Mouse (Mus musculus) mesoderm, embryonic 11.5 days (tissue): ENCODE results near the gene Tnrc6b.
A peak's percentile ranks its signal among the peaks of the same experiment; 100 is the strongest.

Experiments used
- DNase-seq: peaks from one replicate; pipeline ENCODE4 v3.0.0-alpha.2; 2012; ENCODE audit warnings: low read depth, low spot score

Gene Tnrc6b

DNA sequence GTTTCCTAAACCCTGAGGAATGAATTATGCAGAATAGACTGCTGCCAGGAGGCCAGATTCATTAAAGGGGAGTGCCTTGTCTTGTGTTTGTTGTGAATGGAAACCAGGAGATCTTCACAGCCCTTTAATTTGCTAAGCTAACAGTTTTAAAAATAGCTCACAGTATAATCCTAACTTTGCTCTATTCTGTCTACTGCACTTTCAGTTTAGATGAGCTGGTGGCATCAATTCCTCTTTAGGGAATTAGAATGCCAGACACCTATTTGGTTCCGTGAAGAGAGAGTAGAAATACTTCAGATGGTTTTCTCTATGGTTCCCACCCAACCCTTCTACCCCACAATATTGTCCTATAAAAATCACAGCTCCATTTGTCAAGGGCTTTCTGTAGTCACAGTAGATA is 74.6 kb downstream of the Tnrc6b start:
- DNase-seq: no peak

DNA sequence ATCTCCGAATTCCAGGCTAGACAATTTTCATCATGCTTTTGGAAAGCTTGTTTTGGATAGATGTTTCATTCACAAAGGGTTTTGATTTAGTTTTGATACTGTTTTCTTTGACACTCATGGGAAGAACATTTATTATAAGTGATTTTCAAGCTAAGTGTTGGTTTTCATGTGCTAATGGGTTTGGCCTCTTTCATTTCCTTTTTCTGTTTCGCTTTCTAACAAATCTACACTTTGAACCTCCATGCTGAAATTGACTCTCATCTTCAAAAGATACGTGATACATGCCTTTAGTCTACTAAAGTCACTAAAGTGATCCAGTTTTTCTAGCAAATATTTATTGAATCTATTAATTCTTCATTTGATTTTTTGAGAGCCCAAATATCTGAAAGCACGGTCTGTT is 76.6 kb downstream of the Tnrc6b start:
- no peak for DNase-seq

DNA sequence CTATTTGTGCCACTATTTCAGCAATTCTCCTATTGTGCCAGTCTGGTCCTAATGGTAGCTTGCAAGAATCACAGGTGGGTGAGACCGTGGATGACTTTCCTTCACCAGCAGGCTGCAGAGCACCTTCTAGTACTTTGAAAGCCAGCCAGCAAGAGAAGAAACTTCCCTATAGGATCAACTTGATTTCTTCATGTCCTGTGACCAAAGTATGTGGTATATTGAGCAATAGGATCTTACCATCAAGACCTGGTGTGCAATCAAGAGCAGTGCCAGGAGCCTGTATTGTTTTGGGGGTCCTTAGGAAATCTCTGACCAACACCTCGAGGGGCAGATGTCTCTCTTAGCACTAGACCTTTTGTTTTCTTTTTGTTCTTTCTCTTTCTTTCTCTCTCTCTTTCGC is 81.4 kb downstream of the Tnrc6b start:
- DNase-seq: no peak

DNA sequence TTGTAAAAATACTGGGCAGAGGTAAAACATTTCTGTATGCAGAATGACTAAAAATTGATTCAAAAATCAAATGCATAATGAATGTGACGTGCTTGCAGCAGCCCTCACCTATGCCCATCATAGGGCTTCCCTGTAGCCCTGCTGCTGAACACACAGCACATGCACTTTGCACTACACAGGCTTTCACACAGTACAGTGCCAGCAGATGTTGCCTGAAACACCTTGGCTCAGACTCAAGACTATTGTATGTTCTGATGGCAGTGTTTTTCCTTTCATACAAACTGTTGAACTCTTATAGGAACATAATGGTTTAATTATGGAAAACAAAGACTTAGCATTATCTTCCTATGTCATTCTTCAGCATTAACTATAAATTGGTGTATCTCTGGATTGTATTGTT is 84.0 kb downstream of the Tnrc6b start:
- DNase-seq: no peak

DNA sequence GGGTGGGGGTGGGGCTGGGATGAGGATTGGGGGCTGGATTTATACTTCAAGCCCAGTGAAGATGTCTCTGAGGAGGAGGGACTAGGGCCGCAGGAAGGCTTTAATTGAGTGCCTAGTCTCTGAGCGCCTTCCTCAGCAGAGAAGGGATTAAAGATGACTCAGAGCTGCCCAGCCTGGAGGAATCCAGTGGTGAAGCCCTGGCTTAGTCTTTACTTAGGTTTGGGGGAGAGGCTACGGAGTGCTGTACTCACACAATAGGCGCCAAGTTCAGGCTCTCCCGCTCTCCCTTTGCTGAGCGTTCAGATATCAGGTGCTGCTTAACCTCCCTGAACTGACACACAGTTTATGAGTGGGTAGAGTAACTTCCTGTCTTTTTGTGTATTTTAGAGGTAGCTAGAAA is 86.6 kb downstream of the Tnrc6b start:
- DNase-seq: peak; percentile 37

DNA sequence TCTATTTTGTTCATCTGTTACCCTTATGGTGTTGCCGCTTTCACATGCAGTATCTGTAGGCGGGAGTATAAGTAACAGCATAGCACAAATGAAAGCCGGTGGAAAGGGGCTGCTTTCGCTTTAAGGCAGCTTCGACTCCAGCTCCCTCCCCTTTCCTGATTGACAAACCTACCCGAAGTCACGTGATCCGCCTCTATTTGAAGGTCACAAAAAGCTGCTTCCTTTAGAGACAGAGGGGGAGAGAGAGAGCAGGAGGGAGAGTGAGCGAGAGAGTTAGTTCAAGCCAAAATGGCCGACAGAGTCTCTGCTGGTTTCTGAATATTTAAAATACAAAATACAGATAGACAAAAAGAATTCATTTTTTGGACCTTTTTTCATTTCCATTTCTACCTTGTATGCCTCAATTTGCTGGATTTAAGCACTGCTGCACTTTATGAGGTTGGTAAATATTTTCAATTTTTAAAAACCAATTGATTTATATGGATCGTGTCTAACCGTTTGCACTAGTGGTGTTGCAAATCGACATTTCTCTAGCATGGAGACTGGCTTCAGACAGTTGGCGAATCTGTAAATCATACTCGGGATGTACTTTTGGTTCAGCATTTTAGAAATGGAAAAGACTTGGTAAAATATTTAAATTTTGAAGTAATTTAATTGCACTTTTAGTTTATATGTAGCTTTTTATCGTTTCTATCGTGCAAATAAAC is 87.4 kb downstream of the Tnrc6b start:
- DNase-seq: peak; percentile 96

DNA sequence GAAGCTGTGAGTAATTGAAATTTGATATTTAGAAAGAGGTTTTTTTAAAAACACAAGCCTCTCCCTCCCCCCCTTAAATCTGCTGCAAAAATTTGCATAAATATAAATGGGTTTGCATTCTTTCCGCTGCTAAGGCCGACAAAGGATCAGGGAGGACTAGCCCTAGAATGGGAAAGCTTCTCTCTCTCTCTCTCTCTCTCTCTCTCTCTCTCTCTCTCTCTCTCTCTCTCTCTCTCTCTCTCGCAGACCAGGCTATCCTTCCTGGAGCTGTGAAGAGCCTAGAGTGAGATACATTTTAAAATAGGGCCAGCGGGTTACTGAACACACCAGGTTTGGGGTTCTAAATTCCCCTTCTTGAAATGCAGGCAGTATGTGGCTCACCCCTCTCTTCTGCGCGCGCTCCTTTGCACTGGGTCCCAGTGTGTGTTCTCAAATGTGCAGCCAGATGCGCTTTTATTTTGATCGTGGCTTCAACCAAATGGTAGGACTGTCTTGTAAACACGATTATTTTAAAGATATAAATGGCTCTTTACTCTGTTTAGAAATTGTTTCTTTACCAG is 88.0 kb downstream of the Tnrc6b start:
- DNase-seq: peak; percentile 82

DNA sequence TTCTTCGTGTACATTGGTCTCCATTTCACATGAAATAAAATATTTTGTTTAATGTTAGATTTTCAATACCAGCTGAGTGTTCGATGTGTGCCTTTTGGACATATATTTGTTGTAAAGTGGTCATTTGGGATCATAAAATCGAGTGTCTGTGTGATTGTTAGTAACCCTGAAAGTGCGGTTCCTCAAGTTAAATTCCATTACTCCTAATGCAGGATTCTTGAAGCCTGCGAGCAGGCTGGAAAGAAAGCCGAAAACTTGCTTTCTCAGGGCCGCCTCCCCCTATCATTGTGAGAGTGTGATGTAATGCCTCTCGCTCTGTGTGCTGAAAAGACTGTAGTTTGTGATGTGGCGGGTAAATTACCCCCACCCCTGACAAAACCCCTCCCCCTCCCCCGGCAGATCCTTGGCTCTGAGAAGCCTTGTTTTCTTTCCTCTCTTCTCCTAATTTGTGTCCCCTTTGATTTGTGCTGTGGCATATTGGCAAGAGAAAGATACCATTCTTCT is 88.6 kb downstream of the Tnrc6b start:
- peak; percentile 83 for DNase-seq

DNA sequence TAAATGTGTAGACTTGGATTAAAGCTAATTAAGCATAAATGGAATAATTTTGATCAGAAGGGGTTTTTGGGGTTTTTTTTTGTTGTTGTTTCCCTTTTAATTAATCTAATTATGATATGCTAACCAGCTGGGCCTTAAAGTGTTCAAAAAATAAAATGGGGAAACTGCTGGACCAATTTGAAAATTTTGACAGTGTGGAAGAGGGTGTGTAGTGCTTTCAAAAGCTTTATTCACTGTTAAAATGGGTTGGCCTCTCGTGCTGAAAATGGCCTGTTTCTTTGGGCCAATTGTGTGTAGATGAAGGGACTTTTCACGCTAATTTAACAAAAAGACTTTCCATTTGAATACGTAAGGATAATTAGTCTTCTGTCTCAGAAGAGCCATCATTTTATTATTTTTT is 89.1 kb downstream of the Tnrc6b start:
- no peak for DNase-seq

DNA sequence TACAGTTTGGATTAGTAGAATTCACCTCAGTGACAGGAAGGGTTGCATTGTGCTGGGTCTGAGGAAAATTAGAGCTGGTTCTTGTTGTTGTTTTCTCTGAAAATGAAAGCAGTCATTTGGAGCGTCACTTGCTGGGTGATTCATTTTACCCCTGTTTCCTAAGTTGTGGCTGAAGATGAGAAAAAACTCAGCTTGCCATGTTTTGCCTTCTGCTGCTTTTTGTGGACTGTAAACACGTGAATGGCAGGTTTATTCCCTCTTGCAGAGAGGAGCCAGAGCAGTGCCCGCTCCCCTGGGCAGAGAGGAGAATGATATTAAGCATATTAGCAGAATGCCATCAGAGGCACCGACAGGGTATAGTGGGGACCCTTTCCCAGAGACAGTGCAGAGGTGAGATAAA is 89.7 kb downstream of the Tnrc6b start:
- DNase-seq: no peak

DNA sequence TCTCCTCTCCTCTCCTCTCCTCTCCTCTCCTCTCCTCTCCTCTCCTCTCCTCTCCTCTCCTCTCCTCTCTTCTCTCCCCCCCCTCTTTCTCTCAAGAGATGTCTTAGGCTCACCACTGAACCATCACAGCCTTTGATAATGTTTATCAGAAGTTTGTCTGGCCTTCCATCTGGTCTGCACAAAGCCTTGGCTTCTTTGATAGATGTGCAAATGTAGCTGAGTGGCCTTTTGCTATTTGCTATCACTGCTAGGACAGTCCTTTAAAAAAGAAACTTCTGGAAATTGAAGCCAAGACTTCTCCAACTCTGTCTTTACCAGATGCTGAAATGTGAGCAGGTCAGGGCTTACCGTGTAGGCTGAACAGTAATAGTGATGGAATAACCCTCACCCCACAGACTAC is 90.5 kb downstream of the Tnrc6b start:
- DNase-seq: no peak

DNA sequence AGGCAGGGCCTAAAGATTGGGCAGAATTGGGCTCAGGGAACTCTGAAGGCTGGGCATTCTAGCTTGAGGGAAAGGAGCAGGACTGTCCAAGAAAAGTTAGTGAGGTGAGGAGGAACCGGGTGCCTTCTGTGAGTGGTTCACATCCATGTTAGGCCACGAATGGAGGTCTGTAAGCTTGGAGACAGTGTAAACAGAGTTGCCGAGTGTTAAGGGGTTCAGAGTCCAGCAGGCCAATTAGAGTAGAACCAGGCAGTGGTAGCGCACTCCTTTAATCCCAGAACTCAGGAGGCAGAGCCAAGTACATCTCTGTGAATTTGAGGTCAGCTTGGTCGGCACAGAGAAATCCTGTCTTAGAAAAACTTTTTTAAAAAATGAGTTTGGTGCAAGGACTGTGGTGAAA is 96.0 kb downstream of the Tnrc6b start:
- DNase-seq: no peak

DNA sequence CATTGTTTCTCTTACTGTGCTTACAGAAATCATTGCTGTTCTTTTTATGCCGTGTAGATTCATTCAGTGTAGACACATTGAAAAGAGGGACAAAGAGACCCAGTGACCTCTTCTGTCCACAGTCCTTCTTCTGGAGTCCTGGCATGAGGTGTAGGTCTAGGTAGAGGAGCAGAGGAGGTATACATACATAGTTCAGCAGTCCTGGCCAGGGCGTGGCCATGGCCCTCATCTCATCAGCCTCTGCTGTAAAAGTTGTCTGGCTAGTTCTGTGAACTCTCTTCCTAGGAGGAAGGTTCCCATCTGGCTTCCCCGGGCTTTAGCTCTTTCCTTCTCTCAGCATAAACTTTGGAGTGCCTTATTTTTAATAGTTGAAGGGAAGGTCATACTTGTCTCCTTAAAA is 99.1 kb downstream of the Tnrc6b start:
- no peak for DNase-seq

DNA sequence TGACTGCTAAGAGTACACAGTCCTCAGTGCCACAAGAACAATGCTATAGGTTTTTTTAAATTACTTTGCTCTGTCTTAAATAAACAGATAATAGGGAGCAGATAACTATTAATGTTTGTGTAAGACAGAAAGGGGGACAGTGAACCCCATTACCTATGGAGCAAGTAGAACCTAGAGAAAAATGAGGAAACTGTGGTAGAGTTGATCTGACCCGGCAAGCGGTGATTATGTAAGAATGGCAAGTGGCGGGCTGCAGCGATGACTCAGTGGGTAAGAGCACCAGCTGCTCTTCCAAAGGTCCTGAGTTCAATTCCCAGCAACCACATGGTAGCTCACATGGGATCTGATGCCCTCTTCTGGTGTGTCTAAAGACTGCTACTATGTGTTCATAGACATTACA is 101.7 kb downstream of the Tnrc6b start:
- DNase-seq: no peak

DNA sequence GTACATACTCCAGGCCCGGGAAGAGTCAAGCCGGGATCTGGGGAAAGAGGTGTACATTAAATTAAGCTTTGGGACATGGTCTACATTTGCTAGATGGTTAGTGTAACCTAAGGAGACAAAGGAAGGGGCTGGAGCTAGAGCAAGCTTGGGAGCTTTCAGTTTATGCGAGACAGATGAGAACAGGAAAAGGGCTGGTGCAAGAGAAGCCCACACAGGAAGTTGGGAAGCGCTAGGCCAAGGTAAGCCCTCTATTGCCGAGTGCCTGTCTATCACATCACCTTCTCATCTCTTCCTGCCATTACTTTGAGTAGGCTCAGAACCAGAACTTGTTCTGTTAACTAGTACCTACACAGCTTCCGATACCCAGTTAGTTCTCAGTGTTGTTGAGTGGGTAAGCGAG is 103.7 kb downstream of the Tnrc6b start:
- DNase-seq: no peak

DNA sequence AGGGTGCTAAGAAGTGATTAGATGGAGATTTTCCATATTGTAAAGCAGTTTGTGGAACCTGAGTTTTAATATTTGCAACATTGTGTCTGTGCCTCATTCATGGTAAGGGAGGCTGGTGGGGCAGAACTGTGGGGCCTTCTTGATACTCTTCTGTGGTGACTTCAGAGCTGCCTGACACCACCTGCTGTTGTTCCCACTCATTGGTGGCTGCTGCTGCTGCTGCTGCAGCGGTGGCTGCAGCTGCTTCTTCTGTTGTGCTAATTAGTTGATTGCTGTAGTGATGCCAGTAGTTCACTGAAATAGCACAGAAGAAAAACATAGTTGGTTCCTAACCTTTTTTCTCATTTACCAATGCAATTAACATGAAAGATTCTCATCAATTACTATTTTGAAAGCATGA is 111.2 kb downstream of the Tnrc6b start:
- DNase-seq: no peak

DNA sequence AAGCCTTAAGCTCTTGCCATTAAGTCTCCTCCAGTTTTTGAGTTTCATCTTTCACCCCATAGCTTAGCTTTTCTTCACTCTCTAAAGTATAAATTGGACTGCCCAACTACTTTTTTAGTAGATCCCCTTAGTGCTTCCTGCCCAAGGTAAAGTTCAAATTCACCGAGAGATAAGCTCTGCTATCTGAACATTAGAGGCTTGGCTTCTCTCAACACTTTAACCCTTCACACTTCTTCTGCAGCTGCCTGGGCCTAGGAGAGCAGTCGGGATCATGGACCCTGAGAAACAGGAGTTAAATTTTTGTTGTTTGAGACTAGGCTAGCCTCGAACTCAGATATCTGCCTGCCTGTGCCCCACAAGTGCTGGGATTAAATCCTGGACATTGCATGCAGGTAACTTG is 120.1 kb downstream of the Tnrc6b start:
- no peak for DNase-seq

DNA sequence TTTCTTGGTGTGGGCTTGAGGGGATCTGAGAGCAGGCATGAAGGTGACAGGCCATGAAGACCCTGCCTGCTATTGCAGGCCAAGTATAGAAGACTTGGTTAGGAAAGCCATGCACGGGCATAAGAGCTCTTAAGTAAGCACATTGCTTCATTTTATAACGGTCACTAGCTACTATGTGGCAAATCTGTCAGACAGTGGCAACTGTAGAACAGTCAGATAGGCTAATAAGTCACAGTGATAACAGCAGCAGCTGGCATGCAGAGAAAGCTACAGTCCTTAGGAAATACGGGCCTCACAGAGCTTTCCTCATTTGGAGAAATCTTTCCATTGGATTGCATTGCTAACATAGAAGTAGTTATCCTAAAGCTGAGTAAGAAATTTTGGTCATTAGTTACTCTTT is 121.7 kb downstream of the Tnrc6b start:
- DNase-seq: no peak

DNA sequence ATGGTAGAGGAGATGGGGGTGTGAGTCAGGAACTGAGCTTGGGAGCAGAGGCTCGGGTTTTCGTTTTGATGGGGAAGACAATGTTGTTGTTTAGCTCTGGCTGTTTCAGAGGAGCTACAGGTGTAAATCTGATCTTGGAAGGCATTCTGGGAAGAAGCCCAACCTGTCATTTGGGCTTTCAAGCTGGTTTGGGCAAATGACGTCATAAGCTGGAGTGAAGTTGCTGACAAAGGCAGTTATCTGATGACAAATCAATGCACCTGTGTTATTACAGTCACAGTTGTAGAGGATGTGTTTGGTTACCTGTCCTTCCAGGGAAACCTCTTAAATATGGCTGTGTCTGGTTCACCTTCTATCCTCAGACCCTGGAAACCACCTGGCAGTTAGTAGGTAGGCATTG is 125.1 kb downstream of the Tnrc6b start:
- no peak for DNase-seq

DNA sequence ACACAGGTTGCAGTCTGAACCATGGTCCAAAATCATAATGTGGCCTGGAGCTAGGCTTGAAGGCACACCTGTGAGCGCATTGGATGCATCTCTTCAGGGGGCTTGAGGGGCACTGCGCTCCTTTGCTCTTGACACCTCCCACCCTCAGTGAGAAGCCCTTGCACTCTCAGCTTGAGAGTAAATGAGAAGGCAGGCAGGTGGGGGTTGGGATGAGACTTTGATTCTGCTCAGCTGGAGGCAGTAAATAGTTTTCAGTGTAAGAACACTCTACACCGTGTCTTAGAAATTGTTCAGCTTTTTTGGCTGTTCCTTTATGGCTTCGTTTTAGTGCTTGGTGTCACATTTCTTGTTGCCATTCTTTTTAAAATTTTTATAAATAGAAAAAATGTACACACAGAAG is 127.7 kb downstream of the Tnrc6b start:
- DNase-seq: no peak

DNA sequence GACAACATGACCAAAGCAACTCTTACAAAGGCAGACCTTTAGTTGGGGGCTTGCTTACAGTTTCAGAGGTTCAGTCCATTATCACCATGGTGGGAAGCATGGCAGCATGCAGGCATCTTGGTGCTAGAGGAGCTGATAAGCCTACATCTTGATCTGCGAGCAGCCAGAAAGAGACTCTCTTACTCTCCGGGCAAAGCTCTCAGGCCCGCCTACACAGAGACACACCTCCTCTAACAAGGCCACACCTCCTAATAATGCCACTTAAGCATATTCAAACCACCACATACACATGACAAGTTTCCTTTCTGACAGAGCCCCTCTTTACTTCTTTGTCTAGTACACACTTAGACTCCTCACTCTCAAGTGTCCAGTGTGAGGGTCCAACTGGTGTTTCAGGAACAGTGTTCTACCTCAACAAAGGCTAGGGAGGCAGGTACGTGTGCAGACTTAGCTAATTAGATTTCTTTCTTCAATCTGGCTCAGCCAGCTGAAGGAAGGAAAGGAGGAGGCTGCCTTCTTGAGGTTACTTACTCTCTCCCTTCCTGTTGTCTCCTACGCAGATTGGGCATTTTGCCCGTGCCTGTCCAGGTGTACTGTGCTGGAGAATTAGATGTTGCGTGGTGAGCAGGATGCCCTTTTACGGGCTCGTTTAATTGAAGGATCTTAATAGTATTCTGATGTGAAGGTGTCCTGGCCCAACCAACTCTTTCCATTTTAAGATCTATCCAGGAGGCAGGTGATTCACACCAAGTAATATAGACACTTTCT is 128.7 kb downstream of the Tnrc6b start:
- no peak for DNase-seq

DNA sequence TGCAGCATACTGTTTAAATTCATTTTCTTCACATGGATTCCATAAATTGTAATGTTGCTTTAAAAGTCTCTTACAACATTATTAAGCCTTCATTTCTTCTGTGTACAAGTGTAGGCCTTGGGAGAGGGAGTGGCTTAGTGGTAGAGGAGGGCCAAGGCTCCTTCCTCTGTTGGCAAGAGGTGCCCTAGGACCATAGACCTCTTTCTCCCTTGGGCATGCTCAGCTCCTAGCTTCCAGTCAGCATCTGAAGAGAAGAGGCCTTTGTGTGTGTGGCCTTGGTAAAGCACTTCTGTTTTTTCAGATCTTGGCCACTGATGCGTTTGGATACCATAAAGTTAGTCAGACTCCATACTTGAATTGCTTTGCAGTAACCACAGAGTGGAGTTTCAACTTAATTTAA is 133.1 kb downstream of the Tnrc6b start:
- DNase-seq: no peak

DNA sequence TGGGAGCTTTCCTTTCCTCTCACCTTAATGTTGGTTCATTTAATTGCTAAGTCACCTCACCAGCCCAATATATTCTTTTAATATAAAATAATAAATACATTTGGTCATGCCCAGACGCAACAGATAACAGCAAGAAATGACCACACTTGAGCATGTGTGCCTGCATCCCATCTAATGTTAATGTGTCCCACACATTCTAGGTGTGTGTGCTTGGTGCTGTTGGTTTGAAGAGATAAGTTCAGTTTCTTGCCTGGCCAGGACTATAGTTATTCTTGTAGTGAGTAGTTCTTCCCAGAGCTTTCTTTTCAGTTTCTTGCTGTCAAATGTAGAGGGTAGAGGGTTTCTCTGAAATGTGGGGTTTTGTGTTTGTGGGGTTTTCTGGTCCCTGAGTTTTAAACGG is 133.8 kb downstream of the Tnrc6b start:
- DNase-seq: no peak
